Mouse (Mus musculus) kidney, adult 2 months (tissue): ENCODE measurements around the gene Wdr83os. TPM values are rescaled to one million over a fixed set of nuclear protein-coding genes. Genes with fewer than 3 reads are reported as not detected.

Experiments used
- DNase-seq: peaks from one replicate; pipeline ENCODE4 v3.0.0; 2021
- H3K27ac ChIP-seq: fragments of 200-500 bp; 2 replicates; pipeline ENCODE4 v1.5.1; 2012; ENCODE audit warnings: low read depth, low read length, control low read depth, inconsistent platforms; ENCODE audit not compliant: insufficient read depth
- H3K27me3 ChIP-seq: fragments of 200-500 bp; replicated peaks from 2 replicates; pipeline ENCODE4 v1.6.1; 2012; ENCODE audit warnings: mild to moderate bottlenecking, moderate library complexity, low read length, inconsistent platforms; ENCODE audit not compliant: control insufficient read depth, insufficient read depth
- H3K36me3 ChIP-seq: fragments of 200-500 bp; 2 replicates; pipeline ENCODE4 v1.6.1; 2012; ENCODE audit warnings: mild to moderate bottlenecking, moderate library complexity, low read length, inconsistent platforms; ENCODE audit not compliant: control insufficient read depth, insufficient read depth
- H3K4me1 ChIP-seq: fragments of 200-500 bp; 2 replicates; pipeline ENCODE4 v1.6.1; 2011; ENCODE audit warnings: low read length; ENCODE audit not compliant: control insufficient read depth, insufficient read depth
- H3K4me3 ChIP-seq: fragments of 200-500 bp; 2 replicates; pipeline ENCODE4 v1.5.1; 2011; ENCODE audit warnings: mild to moderate bottlenecking, low read depth, low read length, control low read depth; ENCODE audit not compliant: insufficient read depth
- CTCF ChIP-seq: fragments of 200-500 bp; conservative IDR thresholded peaks from 2 replicates; pipeline ENCODE4 v1.5.1; 2011; ENCODE audit warnings: low read depth, mild to moderate bottlenecking, control low read depth, low read length, moderate library complexity, mixed read lengths; ENCODE audit not compliant: insufficient read depth, insufficient read length
- POLR2A ChIP-seq: fragments of 200-500 bp; IDR thresholded peaks from one replicate; pipeline ENCODE4 v1.6.1; 2011; ENCODE audit warnings: low read depth, low read length, control low read depth
- WGBS: fragments of 180-500 bp; shearing (Covaris S2); methylation state at CpG from one replicate; pipeline ENCODE4 v1.1.7; 2018; 5-methylcytosine and 5-hydroxymethylcytosine counted together
- polyA plus RNA-seq: library from polyadenylated mRNA; depleted of rRNA; stranded (reverse); fragments of >200 nt; gene quantifications from 2 replicates; pipeline ENCODE4 v1.2.3, GENCODE M21; 2012

The Wdr83os gene
- polyA plus RNA-seq, 1 experiment: 157 TPM

GRCm38 (mm10) chr8:85083108-85083813 lies 2.7 kb downstream of the Wdr83os start, which contains the start of gene Man2b1:
Gene Man2b1, plus strand, starts transcription at chr8:85083270.
- DNase-seq: peak; percentile 98
- under 1% methylated on average over 30 of the region's 30 CpGs for WGBS
- Histone ChIP-seq H3K4me1 (peaks cover 15% of the 10 kb centered on the region), H3K27ac (peak within 1 kb of the TSS; percentile 48), H3K27me3 (no peaks in the 10 kb centered on the region), H3K4me3 (peak within 1 kb of the TSS; percentile 59), H3K36me3 (no peaks in the 10 kb centered on the region)
- peak; percentile 44 for TF ChIP-seq CTCF
- peak; percentile 87 for TF ChIP-seq POLR2A

GRCm38 (mm10) chr8:85084633-85085032 lies 4.1 kb downstream of the Wdr83os start:
- WGBS: 74% methylated on average over 8 of the region's 8 CpGs
- Histone ChIP-seq H3K36me3 (no peaks in the 10 kb centered on the region), H3K4me1 (peaks cover 12% of the 10 kb centered on the region), H3K27me3 (no peaks in the 10 kb centered on the region), H3K27ac (no peak overlapping the region), H3K4me3 (no peak overlapping the region)
- no peak for DNase-seq
- no peak for TF ChIP-seq POLR2A
- TF ChIP-seq CTCF: no peak

- no peaks in the 10 kb centered on the region for H3K36me3 ChIP-seq
- no peak overlapping the region for H3K27ac ChIP-seq
- TF ChIP-seq CTCF (no peak), POLR2A (no peak)
- WGBS: 83% methylated on average over 3 of the region's 3 CpGs
- no peak overlapping the region for H3K4me3 ChIP-seq
- no peak for DNase-seq
- H3K4me1 ChIP-seq: peaks cover 8% of the 10 kb centered on the region
- H3K27me3 ChIP-seq: no peaks in the 10 kb centered on the region
Measured at GRCm38 (mm10) chr8:85086238-85086637, 5.7 kb downstream of the Wdr83os start.

GRCm38 (mm10) chr8:85088771-85089170 lies 8.2 kb downstream of the Wdr83os start:
- TF ChIP-seq POLR2A (no peak), CTCF (no peak)
- WGBS: 88% methylated on average over 2 of the region's 2 CpGs
- Histone ChIP-seq H3K27ac (no peak overlapping the region), H3K36me3 (no peaks in the 10 kb centered on the region), H3K4me3 (no peak overlapping the region), H3K27me3 (no peaks in the 10 kb centered on the region), H3K4me1 (no peaks in the 10 kb centered on the region; the same call in 1 of the 2 replicates)
- no peak for DNase-seq

GRCm38 (mm10) chr8:85090856-85091255 lies 10.3 kb downstream of the Wdr83os start:
- no peaks in the 10 kb centered on the region for H3K4me1 ChIP-seq
- no peak for TF ChIP-seq CTCF
- no peak for TF ChIP-seq POLR2A
- 90% methylated on average over 11 of the region's 11 CpGs for WGBS

GRCm38 (mm10) chr8:85091526-85092090 lies 11.1 kb downstream of the Wdr83os start:
- 62% methylated on average over 21 of the region's 21 CpGs for WGBS
- H3K27me3 ChIP-seq: no peaks in the 10 kb centered on the region
- no peaks in the 10 kb centered on the region for H3K4me1 ChIP-seq
- H3K27ac ChIP-seq: no peak overlapping the region
- no peak for DNase-seq
- no peak overlapping the region for H3K4me3 ChIP-seq
- TF ChIP-seq CTCF (no peak), POLR2A (no peak)
- no peaks in the 10 kb centered on the region; the same call in 1 of the 2 replicates for H3K36me3 ChIP-seq

More at GRCm38 (mm10) chr8:85090856-85091255, 10.3 kb downstream of the Wdr83os start:
- DNase-seq: no peak
- Histone ChIP-seq H3K36me3 (no peaks in the 10 kb centered on the region), H3K27me3 (no peaks in the 10 kb centered on the region), H3K27ac (no peak overlapping the region), H3K4me3 (no peak overlapping the region)

- H3K36me3 ChIP-seq: no peaks in the 10 kb centered on the region; the same call in 1 of the 2 replicates
- 91% methylated on average over 13 of the region's 13 CpGs for WGBS
Measured at GRCm38 (mm10) chr8:85095051-85095450, 14.5 kb downstream of the Wdr83os start.

More at GRCm38 (mm10) chr8:85095051-85095450, 14.5 kb downstream of the Wdr83os start:
- H3K4me3 ChIP-seq: no peak overlapping the region
- no peak overlapping the region for H3K27ac ChIP-seq
- H3K27me3 ChIP-seq: no peaks in the 10 kb centered on the region
- DNase-seq: no peak
- no peak for TF ChIP-seq CTCF
- no peak for TF ChIP-seq POLR2A
- H3K4me1 ChIP-seq: no peaks in the 10 kb centered on the region
